Mouse (Mus musculus) heart, postnatal 0 days (tissue): ENCODE data around the gene Znrd1.

Experiments used
- CTCF ChIP-seq: IDR thresholded peaks from 2 replicates; pipeline ENCODE4 v1.5.1; 2016; ENCODE audit warnings: antibody characterized with exemption, control low read depth, low read depth
- EP300 ChIP-seq: IDR thresholded peaks from 2 replicates; pipeline ENCODE4 v1.6.1; 2016; ENCODE audit warnings: antibody characterized with exemption, low read depth

DNA sequence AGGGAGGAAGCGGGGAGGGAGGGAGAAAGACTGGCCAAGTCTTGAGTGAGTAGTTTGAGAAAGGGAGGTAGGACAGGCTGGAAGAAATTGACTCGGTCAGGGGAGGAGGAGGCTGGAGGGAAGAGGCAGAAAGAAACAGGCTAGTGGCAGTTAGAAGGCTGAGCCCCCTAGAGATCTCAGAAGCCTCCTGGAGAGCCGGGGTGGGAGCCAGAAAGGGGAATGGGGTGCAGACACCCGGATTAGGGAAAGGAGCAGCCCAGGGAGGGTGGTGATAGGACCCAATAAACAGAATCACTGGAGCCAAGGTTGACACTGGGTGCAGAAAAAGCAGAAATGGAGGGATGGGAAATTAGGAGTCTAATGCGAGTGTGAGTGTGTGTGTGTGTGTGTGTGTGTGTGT, 14.7 kb downstream of the Znrd1 start:
- TF ChIP-seq EP300: no peak
- no peak for TF ChIP-seq CTCF
